Mouse (Mus musculus): ENCODE results near the gene Lamp3.
"Not testable (repeated sequence)": the region's sequence is repeated elsewhere in the genome, so short reads cannot be mapped to it uniquely, and the experiment has no call there.

Gene Lamp3

GRCm38 (mm10) chr16:19706216-19706615 lies at the start of gene Lamp3:
Lamp3 (minus strand) TSS chr16:19706375.
- DNase-seq = no peak

DNA sequence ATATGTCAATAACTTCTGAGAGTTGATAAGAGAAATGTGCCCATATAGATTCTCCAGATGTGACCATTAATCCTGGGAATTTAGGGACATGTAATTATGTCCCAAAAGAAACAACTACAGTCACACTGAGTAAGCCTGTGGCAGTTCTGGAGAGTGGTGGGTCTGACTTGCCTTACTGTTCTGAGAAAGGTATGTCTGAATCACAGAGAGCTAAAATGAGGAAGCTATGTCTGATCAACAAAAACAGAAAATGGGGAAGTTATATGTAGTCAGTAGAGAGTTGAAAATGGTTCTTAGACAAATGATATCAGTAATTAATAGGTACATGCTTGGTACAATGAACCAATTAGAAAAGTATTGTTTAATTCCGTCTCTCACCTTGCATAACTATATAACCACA lies 26.7 kb upstream of the Lamp3 start:
- DNase-seq = no peak

DNA sequence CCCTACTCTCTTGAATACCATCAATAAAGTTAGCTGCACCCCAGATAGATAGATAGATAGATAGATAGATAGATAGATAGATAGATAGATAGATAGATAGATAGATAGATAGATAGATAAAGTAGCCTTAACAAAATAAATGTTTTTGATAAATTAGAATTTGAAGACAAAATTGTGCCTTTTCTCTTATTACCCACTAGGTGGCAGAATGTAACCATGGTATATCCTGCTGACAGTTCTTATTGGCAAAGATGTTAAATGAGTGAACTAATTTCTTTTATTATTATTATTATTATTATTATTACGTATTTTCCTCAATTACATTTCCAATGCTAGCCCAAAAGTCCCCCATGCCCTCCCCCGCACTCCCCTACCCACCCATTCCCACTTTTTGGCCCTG lies 18.0 kb upstream of the Lamp3 start:
- not testable (repeated sequence) for DNase-seq

DNA sequence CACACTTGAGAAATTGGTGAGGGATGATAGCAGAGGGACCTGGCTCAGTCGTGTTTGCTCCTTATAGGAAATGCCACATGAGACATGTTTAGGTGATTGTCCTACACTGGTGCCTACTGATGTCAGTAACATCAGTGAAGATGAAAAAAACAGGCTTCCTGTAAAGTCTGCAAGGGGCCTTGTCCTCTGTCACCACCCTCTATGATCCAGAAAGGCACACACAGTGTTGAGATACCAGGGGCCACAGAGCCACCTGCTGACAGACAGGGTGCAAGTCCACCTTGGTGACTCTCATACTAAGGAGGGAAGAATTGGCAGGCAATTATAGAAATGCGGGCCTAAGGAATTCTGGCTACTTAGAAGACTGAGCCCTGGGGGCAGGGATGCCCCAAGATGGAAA lies 14.8 kb upstream of the Lamp3 start:
- no peak for DNase-seq

DNA sequence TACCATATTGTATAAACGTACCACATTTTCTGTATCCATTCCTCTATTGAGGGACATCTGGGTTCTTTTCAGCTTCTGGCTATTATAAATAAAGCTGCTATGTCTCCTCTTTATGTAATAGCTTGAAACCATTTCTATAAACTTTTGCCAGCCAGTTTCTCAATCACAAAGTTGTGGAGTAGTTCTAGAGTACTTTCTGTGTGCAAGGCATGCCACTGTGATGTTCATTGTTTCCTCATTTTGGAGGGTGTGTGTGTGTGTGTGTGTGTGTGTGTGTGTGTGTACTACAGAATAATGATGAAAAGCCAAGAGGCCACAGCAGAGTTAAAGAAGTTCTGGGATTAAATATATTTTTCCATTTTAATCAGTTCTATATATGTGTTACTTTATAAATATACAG lies 1.2 kb upstream of the Lamp3 start:
- no peak for DNase-seq

DNA sequence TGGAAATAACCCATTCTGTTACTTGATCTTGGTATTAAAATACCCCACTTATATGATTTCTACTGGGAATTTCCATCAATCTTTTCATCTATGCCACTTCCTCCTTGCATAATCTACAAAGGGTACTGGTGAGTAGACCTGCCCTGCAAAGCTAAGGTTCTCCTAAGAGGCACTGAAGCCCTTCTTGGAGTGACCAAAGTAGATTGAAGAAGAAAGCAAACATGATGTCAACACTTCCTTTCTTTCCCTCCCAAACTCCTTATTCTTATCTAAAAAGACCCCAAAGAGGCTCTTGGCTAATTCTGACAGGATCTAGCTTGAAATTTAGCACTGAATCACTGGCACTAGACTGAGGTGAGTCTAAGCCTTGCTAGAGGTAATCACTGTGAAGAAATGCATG lies 7.0 kb downstream of the Lamp3 start:
- no peak for DNase-seq

- DNase-seq = no peak
Observed at GRCm38 (mm10) chr16:19670768-19671357, 35.3 kb downstream of the Lamp3 start.

- DNase-seq = no peak
Observed at GRCm38 (mm10) chr16:19666312-19666711, 39.9 kb downstream of the Lamp3 start.

- DNase-seq = no peak
Observed at GRCm38 (mm10) chr16:19629816-19630215, 76.4 kb downstream of the Lamp3 start, which contains the start of gene Olfr171. Olfr171 (minus strand) TSS chr16:19629916.

DNA sequence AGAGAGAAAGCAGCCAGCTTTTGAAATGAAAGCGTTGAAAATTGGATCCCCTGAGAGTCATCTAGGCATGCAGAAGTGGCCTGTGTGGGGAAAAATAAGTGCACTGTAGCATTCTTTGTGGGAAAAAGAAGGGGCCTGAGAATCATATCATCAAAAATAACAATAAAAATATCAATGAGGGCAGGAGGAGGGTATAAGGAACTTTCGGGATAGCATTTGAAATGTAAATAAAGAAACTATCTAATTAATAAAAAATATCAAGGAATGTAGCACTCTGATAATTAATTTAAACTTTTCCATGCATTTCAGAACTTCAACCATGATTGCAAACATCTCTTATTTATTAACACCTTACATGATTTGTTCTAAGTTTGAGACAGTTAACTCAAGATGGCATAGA lies 94.4 kb downstream of the Lamp3 start, which contains the start of gene Olfr170:
Gene Olfr170, minus strand, starts transcription at position 101 of the 400 bp plus-strand sequence.
- not testable (repeated sequence) for DNase-seq

Measured in kidney, adult 18-20 months (tissue).